Mouse (Mus musculus) stomach, postnatal 0 days (tissue): Measurements from ENCODE around the gene Gon7.

ENCODE experiments used
- CTCF ChIP-seq: IDR thresholded peaks from 2 replicates; pipeline ENCODE4 v1.5.1; 2016; ENCODE audit warnings: antibody characterized with exemption, low read depth, mild to moderate bottlenecking, moderate library complexity
- EP300 ChIP-seq: optimal IDR thresholded peaks from 2 replicates; pipeline ENCODE3; 2016; ENCODE audit warnings: antibody characterized with exemption

DNA sequence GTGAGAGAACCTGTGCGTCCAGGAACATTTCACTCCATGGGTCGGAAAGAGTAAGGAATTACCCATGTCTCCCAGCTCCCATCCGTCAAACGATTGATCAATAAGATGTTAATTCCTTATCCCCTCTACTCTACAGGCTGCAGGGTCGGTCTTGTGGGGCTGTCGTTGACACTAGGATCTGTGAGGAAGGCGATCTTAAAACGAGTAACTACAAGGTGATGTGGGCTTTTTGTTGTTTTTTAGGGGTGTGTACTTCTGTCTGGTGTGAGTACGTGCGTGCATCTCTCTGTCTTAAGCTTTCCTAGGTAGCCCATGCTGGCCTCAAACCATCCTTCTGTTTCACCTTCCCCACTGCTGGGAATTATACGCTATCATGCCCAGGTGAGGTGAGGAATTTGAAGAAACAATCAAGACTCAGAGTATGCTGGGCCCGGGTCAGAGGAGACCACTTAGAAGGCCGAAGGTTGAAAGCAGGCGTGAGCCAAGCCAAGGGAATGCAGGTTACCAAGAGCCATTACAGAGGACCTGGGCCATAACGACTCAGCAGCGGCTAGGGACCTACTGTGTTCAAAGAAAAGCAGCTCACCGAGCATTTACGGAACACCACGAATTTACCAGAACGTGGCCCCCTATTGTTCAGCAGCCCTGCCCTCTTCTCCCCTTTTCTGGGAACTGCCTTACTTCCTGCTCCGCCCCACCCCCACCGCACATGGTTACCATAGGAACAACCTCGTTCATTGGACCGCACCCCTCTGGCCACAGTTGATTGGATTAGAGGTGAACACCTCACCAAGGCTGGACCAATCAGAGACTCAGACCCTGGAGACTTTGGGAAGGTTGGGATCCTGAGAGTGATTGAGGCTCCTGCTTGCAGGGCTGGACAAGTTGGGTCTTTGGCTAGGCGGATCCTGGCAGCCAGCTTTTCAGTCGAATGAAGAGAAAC is 27.5 kb downstream of the Gon7 start:
- TF ChIP-seq CTCF (no peak), EP300 (no peak)
